Comparison of ENCODE assay signal across 8 mouse cellular contexts in genomic region chr1:162196812-162197680, GRCm38 (mm10).
DNase-seq lines count a peak whose midpoint lies in the region; ATAC-seq lines count a peak whose summit lies in the region.
"Had no signal": no experiment of that assay in that cellular context is flagged by ENCODE, and none has a peak within 500 bp of the region (broad histone marks: within the 10 kb centered on the region; RNA-seq: fewer than 3 reads in every experiment).

No protein-coding gene starts in this region.

- H3K9ac ChIP-seq in hindbrain, embryonic 15.5 days = no peak overlapping the region

- no peaks in the 10 kb centered on the region for H3K9me3 ChIP-seq in hindbrain, embryonic 15.5 days

- WGBS in hindbrain, embryonic 15.5 days = 47% methylated on average over 9 of the region's 9 CpGs

- no peak overlapping the region for H3K4me3 ChIP-seq in hindbrain, embryonic 15.5 days
- H3K4me3 ChIP-seq: erythroblast, embryonic 14.5 days had no signal

- DNase-seq in lung, postnatal 10 days = peak; percentile 23
- DNase-seq in lung, postnatal 36 days = no peak
- peak; percentile 69 to 71 for DNase-seq in cerebellum, postnatal 14 days
- DNase-seq in retina, postnatal 7 days (ENCODE audit: low read depth, low spot score) = peak; percentile 24
- DNase-seq in gastrocnemius, adult 18-20 months (ENCODE audit: low spot score) = no peak
- no peak for DNase-seq in thymus, adult 18-20 months

- H3K4me2 ChIP-seq in hindbrain, embryonic 15.5 days = no peak overlapping the region

- peaks cover 6% of the 10 kb centered on the region; the same call in 1 of the 2 replicates for H3K4me1 ChIP-seq in hindbrain, embryonic 15.5 days (replicated peaks)

- 0 out of 2 replicates have a peak overlapping the region, but pooled peaks have one; percentile 18 for H3K27ac ChIP-seq in hindbrain, embryonic 15.5 days (replicated peaks)

- no peaks in the 10 kb centered on the region; the same call in 1 of the 2 replicates for H3K27me3 ChIP-seq in hindbrain, embryonic 15.5 days

- peak; percentile 79 for ATAC-seq in hindbrain, embryonic 15.5 days (ENCODE audit: low FRiP score, low read depth)

- no peaks in the 10 kb centered on the region for H3K36me3 ChIP-seq in hindbrain, embryonic 15.5 days

Comparison
In these comparisons a context has a peak if more than half of its experiments do, and no peak if none do; other contexts are left out.
1. DNase-seq: peak in lung, postnatal 10 days (single experiment), cerebellum, postnatal 14 days (2 of 2) and retina, postnatal 7 days (single experiment); none in lung, postnatal 36 days (single experiment), gastrocnemius, adult 18-20 months (single experiment) and thymus, adult 18-20 months (0 of 2).